Mouse (Mus musculus) gastrocnemius, adult 2 months (tissue): ENCODE results near the gene Ajap1. TPM values are rescaled to one million over a fixed set of nuclear protein-coding genes. Genes with fewer than 3 reads are reported as not detected.

Experiments used
- DNase-seq: peaks from one replicate; pipeline ENCODE4 v3.0.0; 2022
- H3K27ac ChIP-seq: fragments of 200-600 bp; 2 replicates; pipeline ENCODE4 v1.8.1; 2022; ENCODE audit warnings: mild to moderate bottlenecking
- H3K4me3 ChIP-seq: fragments of 200-600 bp; 2 replicates; pipeline ENCODE4 v1.8.1; 2022; ENCODE audit warnings: mild to moderate bottlenecking, moderate library complexity
- CTCF ChIP-seq: fragments of 200-600 bp; IDR thresholded peaks from 2 replicates; pipeline ENCODE4 v1.8.1; 2022; ENCODE audit warnings: antibody characterized with exemption, mild to moderate bottlenecking, moderate library complexity
- intact Hi-C: fragments of 180-260 bp; cut with DNase I; formaldehyde crosslinking; loops from one replicate; pipeline ENCODE4 v1.15.1; 2025
- long read RNA-seq, 2 experiments: library from polyadenylated mRNA; stranded (forward); transcript quantifications; one replicate each; pipeline ENCODE4 v2.0.0; 2021
- total RNA-seq, 2 experiments: library from RNA; stranded (reverse); gene quantifications; 2 replicates each; pipeline ENCODE4 v1.2.3; 2021

The Ajap1 gene
- under 1 TPM in 1 of 2 experiments, not detected in 1; 0.42 TPM for total RNA-seq
- long read RNA-seq, experiment 1, partial matches to known transcripts: 0 of 3 reads
- long read RNA-seq, experiment 1, other reads (novel, unspliced or antisense): 1 of 3 reads
- long read RNA-seq, experiment 2: 0 reads

- peak; percentile 26 for DNase-seq
- peak within 1 kb of the TSS; percentile 54 for H3K4me3 ChIP-seq
- intact Hi-C loops: no loop called here
- no peak for TF ChIP-seq CTCF
- H3K27ac ChIP-seq: no peak within 1 kb of the TSS
Measured at GRCm38 (mm10) chr4:153482459-153483338, at the start of gene Ajap1. TSS of gene Ajap1 (minus strand) at chr4:153482811.

- intact Hi-C loops: no loop called here
- no peak for TF ChIP-seq CTCF
- Histone ChIP-seq H3K27ac (no peak overlapping the region), H3K4me3 (no peak overlapping the region)
- DNase-seq: no peak
Measured at GRCm38 (mm10) chr4:153530536-153530935, 47.9 kb upstream of the Ajap1 start.

- no peak for TF ChIP-seq CTCF
Measured at GRCm38 (mm10) chr4:153521601-153522000, 39.0 kb upstream of the Ajap1 start.

GRCm38 (mm10) chr4:153519888-153520287 is 37.3 kb upstream of the Ajap1 start:
- TF ChIP-seq CTCF: no peak
- Histone ChIP-seq H3K4me3 (no peak overlapping the region), H3K27ac (no peak overlapping the region)
- intact Hi-C loops: no loop called here
- DNase-seq: no peak

More at GRCm38 (mm10) chr4:153521601-153522000, 39.0 kb upstream of the Ajap1 start:
- intact Hi-C loops: no loop called here
- Histone ChIP-seq H3K27ac (no peak overlapping the region), H3K4me3 (no peak overlapping the region)
- DNase-seq: no peak

GRCm38 (mm10) chr4:153519289-153519688 is 36.7 kb upstream of the Ajap1 start:
- intact Hi-C loops: no loop called here
- H3K4me3 ChIP-seq: no peak overlapping the region
- DNase-seq: no peak
- no peak overlapping the region for H3K27ac ChIP-seq
- no peak for TF ChIP-seq CTCF

- no peak for DNase-seq
- no peak overlapping the region for H3K27ac ChIP-seq
- no peak overlapping the region for H3K4me3 ChIP-seq
- no peak for TF ChIP-seq CTCF
- intact Hi-C loops: no loop called here
Measured at GRCm38 (mm10) chr4:153515786-153516185, 33.2 kb upstream of the Ajap1 start.

- no peak for TF ChIP-seq CTCF
- Histone ChIP-seq H3K4me3 (no peak overlapping the region), H3K27ac (no peak overlapping the region)
- no peak for DNase-seq
- intact Hi-C loops: no loop called here
Measured at GRCm38 (mm10) chr4:153514071-153514470, 31.5 kb upstream of the Ajap1 start.

GRCm38 (mm10) chr4:153511530-153511929 is 28.9 kb upstream of the Ajap1 start:
- no peak for TF ChIP-seq CTCF
- intact Hi-C loops: no loop called here
- Histone ChIP-seq H3K27ac (no peak overlapping the region), H3K4me3 (no peak overlapping the region)
- DNase-seq: peak; percentile 3

GRCm38 (mm10) chr4:153501936-153502335 is 19.3 kb upstream of the Ajap1 start:
- DNase-seq: no peak
- Histone ChIP-seq H3K4me3 (no peak overlapping the region), H3K27ac (no peak overlapping the region)
- intact Hi-C loops: no loop called here
- no peak for TF ChIP-seq CTCF

GRCm38 (mm10) chr4:153492444-153492843 is 9.8 kb upstream of the Ajap1 start:
- no peak for DNase-seq
- intact Hi-C loops: no loop called here
- H3K27ac ChIP-seq: no peak overlapping the region
- H3K4me3 ChIP-seq: no peak overlapping the region
- TF ChIP-seq CTCF: no peak

- Histone ChIP-seq H3K4me3 (no peak overlapping the region), H3K27ac (no peak overlapping the region)
- TF ChIP-seq CTCF: no peak
- intact Hi-C loops: no loop called here
- DNase-seq: no peak
Measured at GRCm38 (mm10) chr4:153489116-153489515, 6.5 kb upstream of the Ajap1 start.

- TF ChIP-seq CTCF: no peak
- Histone ChIP-seq H3K4me3 (no peak overlapping the region), H3K27ac (no peak overlapping the region)
- intact Hi-C loops: no loop called here
- no peak for DNase-seq
Measured at GRCm38 (mm10) chr4:153485913-153486312, 3.3 kb upstream of the Ajap1 start.

GRCm38 (mm10) chr4:153484392-153484791 is 1.8 kb upstream of the Ajap1 start:
- DNase-seq: peak; percentile 62
- intact Hi-C loops: no loop called here
- TF ChIP-seq CTCF: peak; percentile 68
- Histone ChIP-seq H3K4me3 (peak overlapping the region; percentile 23; the same call in 1 of the 2 replicates), H3K27ac (no peak overlapping the region)
